8 mouse cellular contexts compared by ENCODE assay signal in genomic region chr1:7543492-7543891, GRCm38 (mm10).
A peak's percentile ranks its signal among the peaks of the same experiment; 100 is the strongest.
DNase-seq lines count a peak whose midpoint lies in the region; ATAC-seq and TF ChIP-seq lines count a peak whose summit lies in the region.

No protein-coding gene starts in this region.

- ATAC-seq in hindbrain, embryonic 11.5 days (ENCODE audit: low FRiP score), result peak; percentile 47; the same call in 1 of the 2 replicates
- ATAC-seq in hindbrain, embryonic 13.5 days (ENCODE audit: low FRiP score), result no peak
- ATAC-seq in common myeloid progenitor, adult 5-6 weeks (replicated peaks; ENCODE audit: low read depth, poor library complexity, severe bottlenecking), result peak; percentile 73
- ATAC-seq in limb, embryonic 14.5 days (ENCODE audit: low FRiP score, low read depth), result no peak

- 28% methylated on average over 2 of the region's 2 CpGs for WGBS in hindbrain, embryonic 11.5 days
- WGBS in hindbrain, embryonic 13.5 days, result 26% methylated on average over 2 of the region's 2 CpGs
- WGBS in limb, embryonic 14.5 days, result 18% methylated on average over 2 of the region's 2 CpGs

- H3K9me3 ChIP-seq in hindbrain, embryonic 11.5 days (ENCODE audit: control insufficient read depth, low read length), result no peaks in the 10 kb centered on the region
- no peaks in the 10 kb centered on the region for H3K9me3 ChIP-seq in hindbrain, embryonic 13.5 days
- H3K9me3 ChIP-seq in limb, embryonic 14.5 days (ENCODE audit: control insufficient read depth, low read length), result no peaks in the 10 kb centered on the region

- H3K4me1 ChIP-seq in hindbrain, embryonic 11.5 days (replicated peaks; ENCODE audit: control insufficient read depth, insufficient read depth, low read length), result no peaks in the 10 kb centered on the region
- no peaks in the 10 kb centered on the region for H3K4me1 ChIP-seq in hindbrain, embryonic 13.5 days (replicated peaks)
- H3K4me1 ChIP-seq in limb, embryonic 14.5 days (ENCODE audit: control insufficient read depth, insufficient read depth, low read length), result no peaks in the 10 kb centered on the region

- peak; percentile 41 for DNase-seq in hindbrain, embryonic 11.5 days (ENCODE audit: low spot score)
- DNase-seq in A20 (ENCODE audit: low read depth, low spot score), result peak; percentile 52
- DNase-seq in limb, embryonic 14.5 days (ENCODE audit: low spot score), result peak; percentile 6
- no peak for DNase-seq in spleen, postnatal 36 days (ENCODE audit: low spot score in 2 of 2)
- DNase-seq in heart, postnatal 14 days, result no peak
- no peak for DNase-seq in ovary, adult 18-20 months (ENCODE audit: low spot score)

- no peaks in the 10 kb centered on the region for H3K36me3 ChIP-seq in hindbrain, embryonic 11.5 days (ENCODE audit: control insufficient read depth, insufficient read depth, low read length)
- H3K36me3 ChIP-seq in hindbrain, embryonic 13.5 days, result no peaks in the 10 kb centered on the region
- H3K36me3 ChIP-seq in limb, embryonic 14.5 days (ENCODE audit: control insufficient read depth, insufficient read depth, low read length), result no peaks in the 10 kb centered on the region

- no peak overlapping the region for H3K9ac ChIP-seq in hindbrain, embryonic 11.5 days (ENCODE audit: low read depth, low read length)
- no peak overlapping the region for H3K9ac ChIP-seq in hindbrain, embryonic 13.5 days
- no peak overlapping the region for H3K9ac ChIP-seq in limb, embryonic 14.5 days (ENCODE audit: low read depth, low read length, severe bottlenecking)

- no peak for TF ChIP-seq POLR2A in limb, embryonic 14.5 days (IDR thresholded peaks at IDR 0.05; ENCODE audit: borderline replicate concordance, extremely low read depth, insufficient read depth, insufficient read length)

- H3K27ac ChIP-seq in hindbrain, embryonic 11.5 days (ENCODE audit: low read depth, low read length), result no peak overlapping the region
- no peak overlapping the region for H3K27ac ChIP-seq in hindbrain, embryonic 13.5 days
- no peak overlapping the region for H3K27ac ChIP-seq in limb, embryonic 14.5 days (replicated peaks; ENCODE audit: low read depth, low read length)

- intact Hi-C loops in heart, postnatal 14 days (cut with DNase I), result no loop called here

- H3K4me2 ChIP-seq in hindbrain, embryonic 11.5 days (replicated peaks; ENCODE audit: low read depth, low read length), result no peak overlapping the region
- H3K4me2 ChIP-seq in hindbrain, embryonic 13.5 days, result no peak overlapping the region
- H3K4me2 ChIP-seq in limb, embryonic 14.5 days (replicated peaks; ENCODE audit: low read depth, low read length, severe bottlenecking), result no peak overlapping the region

- H3K4me3 ChIP-seq in hindbrain, embryonic 11.5 days (ENCODE audit: low read depth, low read length), result no peak overlapping the region
- H3K4me3 ChIP-seq in hindbrain, embryonic 13.5 days, result no peak overlapping the region
- H3K4me3 ChIP-seq in limb, embryonic 14.5 days (replicated peaks; ENCODE audit: low read length), result no peak overlapping the region

- H3K27me3 ChIP-seq in hindbrain, embryonic 11.5 days (ENCODE audit: control insufficient read depth, insufficient read depth, low read length), result no peaks in the 10 kb centered on the region
- H3K27me3 ChIP-seq in hindbrain, embryonic 13.5 days, result no peaks in the 10 kb centered on the region
- no peaks in the 10 kb centered on the region for H3K27me3 ChIP-seq in limb, embryonic 14.5 days (ENCODE audit: control insufficient read depth, insufficient read depth, low read length)

Comparison
In these comparisons a context has a peak if more than half of its experiments do, and no peak if none do; other contexts are left out.
1. ATAC-seq: peak in hindbrain, embryonic 11.5 days (single experiment) and common myeloid progenitor, adult 5-6 weeks (single experiment); none in hindbrain, embryonic 13.5 days (single experiment) and limb, embryonic 14.5 days (single experiment).
2. DNase-seq: peak in hindbrain, embryonic 11.5 days (single experiment), A20 (single experiment) and limb, embryonic 14.5 days (single experiment); none in spleen, postnatal 36 days (0 of 2), heart, postnatal 14 days (0 of 2) and ovary, adult 18-20 months (single experiment).